Mouse (Mus musculus) layer of hippocampus, adult 18-20 months (tissue): ENCODE measurements around the gene Btd. TPM values are rescaled to one million over a fixed set of nuclear protein-coding genes. Genes with fewer than 3 reads are reported as not detected.

Experiments
- DNase-seq, 2 experiments: peaks; one replicate each; pipeline ENCODE4 v3.0.0; 2022; ENCODE audit warnings: low spot score in 2 of 2
- total RNA-seq, 2 experiments: library from RNA; stranded (reverse); gene quantifications; 2 replicates each; pipeline ENCODE4 v1.2.3; 2021

Gene Btd
- total RNA-seq, 2 experiments from 2014 or later, result 10.3 TPM

- no peak for DNase-seq
Observed at GRCm38 (mm10) chr14:31664100-31664902, 23.5 kb downstream of the Btd start.

- no peak for DNase-seq
Observed at GRCm38 (mm10) chr14:31664903-31665565, 24.2 kb downstream of the Btd start.

DNA sequence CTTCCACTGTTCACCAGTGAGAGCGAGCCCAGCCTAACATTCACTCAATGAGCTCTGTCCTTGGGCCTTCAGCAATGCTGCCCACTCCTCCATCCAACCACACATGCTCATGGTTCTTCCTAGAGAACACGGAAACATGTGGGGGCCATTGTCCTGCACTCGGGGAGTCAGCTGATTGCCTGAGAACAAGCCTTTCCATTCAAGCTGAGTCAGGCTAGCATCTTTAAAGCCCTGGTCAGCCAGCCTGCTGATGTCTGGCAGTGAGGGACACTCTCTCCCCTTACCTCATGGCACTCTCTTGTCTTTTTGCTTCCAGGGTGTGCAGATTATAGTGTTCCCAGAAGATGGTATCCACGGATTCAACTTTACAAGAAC is 24.7 kb downstream of the Btd start:
- DNase-seq, result no peak

- no peak for DNase-seq
Observed at GRCm38 (mm10) chr14:31666931-31667705, 26.3 kb downstream of the Btd start.

GRCm38 (mm10) chr14:31667741-31668140 is 26.9 kb downstream of the Btd start:
- no peak for DNase-seq

DNA sequence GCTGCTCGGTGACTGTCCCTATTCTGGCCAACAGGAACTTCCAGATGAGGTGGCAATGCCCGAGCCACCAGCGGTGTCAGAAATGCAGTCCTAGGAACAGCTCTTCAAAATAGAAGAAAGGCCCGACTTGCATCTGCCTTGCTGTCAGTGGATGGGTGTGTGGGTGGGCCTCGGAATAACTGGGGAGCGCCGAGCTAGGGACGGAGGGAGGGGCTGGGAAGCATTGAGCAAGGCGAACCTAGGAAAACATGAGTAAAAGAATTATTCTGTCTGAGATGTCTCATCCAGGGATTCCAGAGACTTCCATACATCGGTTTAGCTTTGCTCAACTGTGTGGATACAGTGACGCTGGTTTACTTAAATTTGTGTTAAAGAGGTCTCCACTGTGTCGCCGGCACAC is 27.5 kb downstream of the Btd start:
- no peak for DNase-seq

DNA sequence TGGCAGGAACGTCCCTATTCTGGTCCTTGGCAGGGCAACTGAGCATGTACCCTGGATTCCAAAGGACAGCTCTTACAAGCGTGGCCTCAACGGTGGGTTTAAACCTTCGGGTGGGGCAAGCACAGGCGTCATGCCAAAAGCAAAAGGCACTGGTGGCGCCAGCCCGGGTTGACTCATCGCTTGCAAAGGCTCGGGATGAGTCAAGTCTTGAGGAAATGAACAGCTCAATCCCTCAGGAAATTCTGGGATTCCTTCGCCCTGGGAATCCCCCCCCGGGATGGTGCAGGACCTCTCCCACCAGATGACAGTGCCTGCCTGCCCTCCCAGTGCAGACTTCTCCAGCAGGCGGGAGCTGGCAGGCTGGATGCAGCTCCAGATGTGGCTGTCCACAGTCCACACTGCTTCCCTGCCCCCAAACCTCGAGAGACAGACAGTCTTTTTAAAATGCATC is 28.4 kb downstream of the Btd start:
- DNase-seq, result peak; percentile 43 to 60

DNA sequence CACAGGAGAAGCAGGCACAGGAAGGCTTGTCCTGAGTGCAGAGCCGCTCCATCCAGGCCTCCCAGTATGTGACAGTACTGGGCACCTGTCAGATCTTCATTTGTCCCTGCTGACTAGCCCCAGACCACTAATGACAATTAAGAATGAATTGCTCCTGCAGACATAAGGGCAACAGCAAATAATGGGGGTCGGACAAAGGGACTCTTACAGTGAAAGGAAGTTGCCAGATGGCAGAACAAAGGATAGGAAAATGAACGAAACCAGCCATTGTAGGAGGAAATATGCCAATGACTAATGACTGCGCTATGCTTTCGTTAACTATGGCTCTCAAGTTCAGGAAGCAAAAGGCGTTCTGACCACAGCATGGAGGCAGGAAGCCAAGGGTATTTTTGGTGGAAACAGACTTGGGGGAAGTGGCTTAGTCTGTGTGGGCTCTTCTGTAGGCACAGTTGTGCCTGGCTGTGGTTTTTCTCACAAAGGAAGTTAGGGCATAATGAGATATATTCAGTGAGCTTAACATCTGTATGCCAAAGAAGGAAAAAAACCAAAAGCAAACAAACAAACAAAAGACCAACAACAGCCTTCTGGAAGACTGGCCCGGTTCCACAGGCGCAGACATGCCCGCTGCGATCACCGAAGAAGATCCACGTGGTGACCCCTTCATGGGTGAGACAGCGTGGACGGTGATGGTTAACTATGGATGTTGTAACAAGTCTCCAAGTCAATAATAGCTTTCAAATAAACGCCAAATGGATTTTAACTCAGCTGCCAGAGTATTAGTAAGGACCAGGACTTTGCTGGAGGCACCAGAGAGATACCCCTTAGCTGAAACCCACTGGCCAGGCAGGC is 29.0 kb downstream of the Btd start:
- no peak for DNase-seq

GRCm38 (mm10) chr14:31671635-31672320 is 30.9 kb downstream of the Btd start:
- no peak for DNase-seq

- no peak for DNase-seq
Observed at GRCm38 (mm10) chr14:31680656-31681055, 39.8 kb downstream of the Btd start.

- no peak for DNase-seq
Observed at GRCm38 (mm10) chr14:31681291-31681690, 40.5 kb downstream of the Btd start.

GRCm38 (mm10) chr14:31681931-31682555 is 41.2 kb downstream of the Btd start:
- DNase-seq, result no peak

GRCm38 (mm10) chr14:31683610-31684009 is 42.8 kb downstream of the Btd start:
- DNase-seq, result no peak

- DNase-seq, result no peak
Observed at GRCm38 (mm10) chr14:31684343-31685040, 43.7 kb downstream of the Btd start.

DNA sequence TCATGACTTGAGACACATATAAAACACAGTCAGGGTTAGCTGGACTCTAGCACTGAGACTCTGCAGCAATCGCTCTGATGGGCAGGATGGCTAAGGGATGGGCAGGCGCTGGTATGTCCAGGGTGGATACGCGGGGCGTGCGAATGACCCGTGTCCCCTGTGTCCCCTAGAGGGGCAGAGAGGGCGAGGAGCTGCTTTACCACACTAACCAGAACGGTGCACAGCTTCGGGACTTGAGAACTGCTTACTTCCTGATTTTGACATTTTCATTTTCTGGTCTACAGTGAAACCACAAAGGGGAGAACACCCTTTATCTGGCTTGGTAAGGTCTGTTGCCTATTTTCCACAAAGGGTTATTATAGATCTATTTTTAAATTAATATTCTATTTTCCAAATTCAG is 44.9 kb downstream of the Btd start:
- DNase-seq, result no peak

GRCm38 (mm10) chr14:31686231-31686630 is 45.4 kb downstream of the Btd start:
- DNase-seq, result no peak

GRCm38 (mm10) chr14:31692536-31692935 is 51.7 kb downstream of the Btd start:
- DNase-seq, result no peak

GRCm38 (mm10) chr14:31696206-31696984 is 55.6 kb downstream of the Btd start:
- DNase-seq, result no peak

DNA sequence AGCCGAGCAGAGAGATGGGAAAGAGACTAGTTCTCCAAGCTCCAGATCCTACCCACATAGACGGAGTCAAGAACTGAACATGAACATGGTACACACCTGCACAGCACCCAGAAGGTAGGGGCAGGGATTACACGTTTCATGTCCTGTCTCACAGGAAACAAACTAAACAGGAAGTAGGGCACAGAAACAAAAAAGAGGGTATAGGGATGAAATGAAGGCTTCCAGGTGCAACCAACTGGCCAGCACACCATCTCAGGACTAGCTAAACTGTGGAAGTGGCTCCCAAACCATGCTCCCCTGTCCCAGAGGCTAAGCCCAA is 56.1 kb downstream of the Btd start:
- DNase-seq, result no peak
